Mouse (Mus musculus): Measurements from ENCODE around the gene Bcl11b.

The Bcl11b gene

GRCm38 (mm10) chr12:107891449-107891848 is 112.0 kb downstream of the Bcl11b start:
- DNase-seq (ENCODE audit: low read depth, low spot score): no peak

DNA sequence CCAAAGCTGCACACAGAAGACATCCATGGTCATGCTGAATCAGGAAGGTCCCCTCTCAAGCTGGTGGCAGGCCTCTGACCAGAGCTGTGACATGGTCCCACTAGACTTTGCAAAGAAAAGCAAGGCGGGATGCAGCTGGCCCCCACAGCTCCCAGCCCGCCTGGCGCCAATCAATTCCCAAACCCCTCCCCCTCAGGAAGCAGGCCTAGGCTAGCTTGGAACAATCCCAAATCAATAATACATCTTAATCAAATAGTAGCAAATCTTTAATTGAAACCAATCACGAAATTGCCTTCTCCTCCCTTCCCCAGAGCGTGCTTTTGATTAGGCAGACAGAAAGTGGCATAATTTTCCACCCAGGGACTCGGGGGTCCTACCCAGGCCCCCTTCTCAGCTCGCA is 113.1 kb downstream of the Bcl11b start:
- DNase-seq (ENCODE audit: low read depth, low spot score): no peak

GRCm38 (mm10) chr12:107889841-107890240 is 113.6 kb downstream of the Bcl11b start:
- no peak for DNase-seq (ENCODE audit: low read depth, low spot score)

DNA sequence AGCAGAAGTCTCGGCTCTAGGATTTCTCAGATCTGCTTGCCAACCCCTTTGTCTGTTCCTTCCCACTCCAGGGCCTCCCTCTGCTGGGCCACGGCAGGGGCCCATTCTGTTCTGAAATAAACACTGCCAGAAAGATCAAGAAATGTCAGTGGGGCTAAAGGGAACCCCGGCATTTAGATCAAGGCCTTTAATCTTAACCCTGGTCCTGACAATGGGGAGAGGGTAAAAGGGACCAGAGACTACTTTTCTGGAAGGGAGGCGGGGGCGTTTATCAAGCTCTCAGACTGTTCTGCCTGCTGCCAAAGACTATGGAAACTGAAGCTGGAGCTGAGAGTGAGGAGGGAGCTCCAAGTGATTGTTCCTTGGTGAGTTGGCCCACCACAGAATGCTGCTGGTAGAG is 114.8 kb downstream of the Bcl11b start:
- DNase-seq (ENCODE audit: low read depth, low spot score): no peak

- no peak for DNase-seq (ENCODE audit: low read depth, low spot score)
Observed at GRCm38 (mm10) chr12:107888049-107888448, 115.4 kb downstream of the Bcl11b start.

GRCm38 (mm10) chr12:107887621-107888020 is 115.8 kb downstream of the Bcl11b start:
- no peak for DNase-seq (ENCODE audit: low read depth, low spot score)

GRCm38 (mm10) chr12:107884330-107885065 is 118.9 kb downstream of the Bcl11b start:
- no peak for DNase-seq (ENCODE audit: low read depth, low spot score)

DNA sequence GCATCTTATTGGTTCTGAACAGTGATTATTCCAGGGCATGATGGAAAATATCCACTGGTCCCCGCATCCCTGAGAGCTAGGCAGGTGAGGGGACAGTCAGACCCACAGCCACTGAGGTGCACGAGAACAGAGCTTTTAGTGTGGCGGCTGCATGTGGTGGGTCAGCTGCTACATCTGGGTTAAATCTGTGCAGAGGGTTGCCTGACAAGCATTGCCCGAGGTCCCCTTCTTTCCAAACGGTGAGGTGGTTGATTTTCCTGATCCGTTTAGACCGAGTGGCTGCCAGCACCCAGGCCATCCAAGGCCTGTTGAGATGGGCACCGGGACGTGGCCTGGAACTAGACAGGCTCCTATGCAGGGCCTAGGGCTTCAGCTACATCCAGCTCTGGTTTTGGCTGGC is 121.7 kb downstream of the Bcl11b start:
- no peak for DNase-seq (ENCODE audit: low read depth, low spot score)

GRCm38 (mm10) chr12:107880748-107881147 is 122.7 kb downstream of the Bcl11b start:
- DNase-seq (ENCODE audit: low read depth, low spot score): no peak

- no peak for DNase-seq (ENCODE audit: low read depth, low spot score)
Observed at GRCm38 (mm10) chr12:107879114-107879777, 124.2 kb downstream of the Bcl11b start.

DNA sequence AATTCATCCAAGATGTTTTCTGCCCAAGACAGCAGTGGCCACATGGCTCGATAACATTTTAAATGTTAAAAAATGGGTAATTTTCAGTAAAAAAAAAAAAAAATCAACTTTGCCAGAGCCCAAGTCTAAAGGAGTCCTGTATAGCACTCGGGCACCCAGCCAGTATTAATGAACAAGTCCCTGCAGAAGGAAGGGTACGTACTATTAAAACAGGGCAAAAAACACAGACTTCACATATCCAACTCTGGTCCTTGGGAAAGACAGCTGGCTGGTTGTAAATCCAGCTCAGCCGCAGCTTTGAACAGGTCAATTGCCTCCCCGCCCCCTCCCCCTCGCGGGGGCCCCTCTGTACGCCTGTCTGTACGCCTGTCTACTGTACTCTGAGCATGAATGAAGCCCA is 127.2 kb downstream of the Bcl11b start:
- no peak for DNase-seq (ENCODE audit: low read depth, low spot score)

DNA sequence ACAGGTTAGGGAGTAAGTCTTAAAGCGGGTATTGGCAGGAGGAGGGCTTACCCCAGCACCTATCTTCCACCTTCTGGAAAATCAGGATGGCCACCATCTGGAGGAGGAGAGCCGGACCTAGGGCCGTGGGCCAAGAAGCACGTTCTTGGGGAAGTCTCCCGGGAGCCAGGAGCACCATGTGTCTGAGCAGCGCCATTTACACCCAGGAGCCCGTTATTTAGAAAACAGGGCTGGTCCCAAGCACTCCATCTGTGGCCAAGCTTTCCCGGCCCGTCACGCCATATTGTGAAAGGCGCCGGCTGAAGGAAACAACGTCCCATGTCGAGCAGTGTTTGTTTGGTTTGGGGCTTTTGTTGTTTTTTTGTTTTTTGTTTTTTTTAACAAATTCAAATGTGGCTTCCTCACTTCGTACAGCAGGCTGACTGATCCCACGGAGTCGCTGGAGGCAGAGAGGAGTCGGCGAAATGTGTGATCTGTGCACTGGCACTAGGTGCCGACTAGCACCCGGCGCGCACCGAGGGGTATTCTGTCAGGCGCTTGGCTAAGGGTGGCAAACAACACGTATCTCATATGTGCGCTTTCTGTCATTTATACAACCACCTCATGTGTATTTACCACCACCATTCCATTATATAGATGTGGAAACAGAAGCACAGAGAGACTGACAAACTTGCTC is 128.8 kb downstream of the Bcl11b start:
- no peak for DNase-seq (ENCODE audit: low read depth, low spot score)

- no peak for DNase-seq (ENCODE audit: low read depth, low spot score)
Observed at GRCm38 (mm10) chr12:107869526-107870050, 133.8 kb downstream of the Bcl11b start.

- no peak for DNase-seq (ENCODE audit: low read depth, low spot score)
Observed at GRCm38 (mm10) chr12:107868291-107868690, 135.1 kb downstream of the Bcl11b start.

All from skeletal muscle tissue, adult 2 months (tissue).